Mouse (Mus musculus) layer of hippocampus, postnatal 25 days (tissue): ENCODE measurements around the gene Ppm1a. TPM values are rescaled to one million over a fixed set of nuclear protein-coding genes. Genes with fewer than 3 reads are reported as not detected.
A peak's percentile ranks its signal among the peaks of the same experiment; 100 is the strongest.

Experiments used
- DNase-seq, 2 experiments: peaks; one replicate each; pipeline ENCODE4 v3.0.0; 2022; ENCODE audit warnings: mixed read lengths in 2 of 2, low spot score in 1 of 2; ENCODE audit errors: extremely low spot score in 1 of 2
- total RNA-seq, 2 experiments: library from RNA; stranded (reverse); gene quantifications; 2 replicates each; pipeline ENCODE4 v1.2.3; 2021

Ppm1a gene
- total RNA-seq, result 100 to 1,000 TPM; 236 to 251 TPM

DNA sequence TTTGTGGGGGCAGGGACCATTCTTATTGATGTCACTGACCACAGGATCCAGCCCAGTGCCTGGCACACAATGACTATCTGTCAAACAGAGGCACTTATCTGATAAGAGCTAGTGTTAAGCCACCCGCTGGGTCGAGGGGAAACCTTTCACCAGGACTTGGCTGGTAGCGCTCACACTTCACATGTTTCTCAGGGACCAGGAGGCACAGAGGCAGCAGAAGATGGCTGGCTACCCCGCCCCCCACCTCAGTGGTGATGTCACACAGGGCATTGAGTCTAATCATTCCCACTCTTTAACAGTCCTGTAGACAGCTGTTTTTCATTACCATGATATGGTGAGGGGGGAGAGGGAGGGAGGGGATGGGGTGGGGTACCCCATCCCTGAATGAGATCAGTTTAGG, at the start of gene Ppm1a:
TSS of gene Ppm1a (plus strand) at position 370 of the 400 bp plus-strand sequence.
- no peak for DNase-seq

DNA sequence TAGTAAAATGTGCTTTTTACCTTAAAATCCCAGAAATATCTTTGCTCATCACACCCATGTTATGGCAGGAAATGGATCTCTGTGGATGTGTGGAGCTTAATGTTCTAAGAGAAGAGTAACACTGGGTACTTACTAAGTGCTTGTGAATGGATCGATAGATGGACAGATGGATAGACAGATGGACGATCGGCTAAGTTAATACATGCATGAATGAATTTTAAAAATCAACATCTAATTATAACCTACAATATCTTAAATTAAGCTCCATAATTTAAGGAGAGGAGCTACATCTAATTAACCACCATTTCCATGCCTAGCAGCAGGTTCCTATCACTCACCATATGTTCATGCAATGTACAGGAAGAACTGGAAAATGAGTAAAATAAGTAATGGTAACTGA, 47.3 kb upstream of the Ppm1a start:
- DNase-seq, result no peak

DNA sequence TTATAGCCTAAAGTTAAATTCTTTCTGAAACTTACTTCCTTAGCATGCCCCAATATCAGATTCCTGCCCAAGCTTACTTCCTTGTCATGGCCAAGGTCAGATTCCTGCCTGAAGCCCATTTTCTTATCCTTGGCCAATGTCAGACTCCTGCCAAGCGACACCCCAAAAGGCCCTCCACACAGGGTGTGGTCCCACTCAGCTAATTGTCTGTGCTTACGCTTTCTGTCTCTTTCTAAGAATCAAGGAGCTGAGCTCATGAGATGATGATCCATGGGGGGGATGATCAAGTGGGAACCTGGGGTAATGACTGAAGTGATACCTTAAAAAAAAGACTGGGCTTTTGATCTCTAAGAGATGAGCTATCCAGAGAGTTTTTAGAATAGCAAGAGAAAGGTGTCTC, 42.4 kb upstream of the Ppm1a start:
- DNase-seq, result no peak

DNA sequence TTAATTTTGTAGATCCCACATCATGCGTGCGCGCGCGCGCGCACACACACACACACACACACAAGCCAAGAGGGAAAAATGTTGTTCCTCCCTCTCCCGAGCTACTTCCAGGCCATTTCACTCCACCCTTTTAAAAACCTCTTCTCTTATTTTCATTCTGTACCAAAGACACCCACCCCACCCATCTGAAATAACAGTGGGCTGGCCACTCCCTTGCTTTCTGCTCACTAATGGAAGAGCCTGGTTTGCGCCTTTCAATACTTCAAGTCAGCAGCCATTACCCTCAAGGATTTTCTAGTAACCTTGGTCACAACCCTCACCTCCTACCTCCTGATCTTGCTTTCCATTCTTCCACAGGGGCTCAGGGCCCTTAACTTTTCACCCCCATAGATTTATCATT, 41.4 kb upstream of the Ppm1a start:
- no peak for DNase-seq

DNA sequence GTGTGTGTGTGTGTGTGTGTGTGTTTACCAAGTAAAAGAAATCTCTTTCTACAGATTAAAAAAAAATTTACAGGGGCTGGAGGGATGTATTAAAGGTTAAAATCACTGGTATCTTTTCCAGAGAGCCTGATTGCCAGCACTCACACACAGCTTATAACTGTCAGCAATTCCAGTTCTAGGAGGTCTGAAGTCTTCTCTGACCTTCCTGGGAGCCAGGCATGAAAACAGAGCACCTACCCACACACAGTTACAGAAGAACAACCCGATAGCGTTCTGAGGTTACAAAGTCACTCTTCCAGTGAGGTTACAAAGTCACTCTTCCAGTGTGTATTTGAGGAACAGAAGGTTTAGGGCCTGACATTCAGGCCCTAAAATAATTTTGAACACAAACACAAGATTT, 38.2 kb upstream of the Ppm1a start:
- no peak for DNase-seq

DNA sequence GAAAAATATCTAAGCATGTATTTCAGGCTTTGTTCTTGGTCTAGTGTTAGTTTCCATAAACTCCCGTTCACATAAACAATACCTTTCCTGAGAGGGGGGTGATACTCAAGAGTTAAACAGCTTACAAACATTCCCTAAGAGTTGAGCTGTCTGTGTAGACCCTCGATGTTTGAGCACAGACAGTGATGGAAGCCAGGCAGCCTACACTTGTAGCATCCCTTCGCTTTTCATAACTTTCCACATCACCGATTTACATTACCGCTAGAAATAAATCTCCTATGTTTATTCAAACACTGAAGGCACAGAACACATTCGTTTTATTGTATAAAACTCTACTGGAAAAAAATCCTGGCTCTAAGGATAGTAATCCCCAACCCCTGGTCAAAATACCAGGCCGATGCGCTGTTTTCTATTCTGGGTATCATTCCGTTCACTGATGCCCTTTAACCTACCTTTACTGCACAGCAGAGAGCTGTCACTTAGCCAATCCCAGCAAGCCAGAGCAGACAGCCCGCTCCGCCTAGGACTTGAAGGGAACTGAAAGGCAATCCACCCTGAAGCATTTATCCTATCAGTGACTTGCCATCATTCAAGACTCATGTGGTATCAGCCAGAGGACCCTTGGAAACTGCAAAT, 37.7 kb upstream of the Ppm1a start:
- DNase-seq, result no peak

DNA sequence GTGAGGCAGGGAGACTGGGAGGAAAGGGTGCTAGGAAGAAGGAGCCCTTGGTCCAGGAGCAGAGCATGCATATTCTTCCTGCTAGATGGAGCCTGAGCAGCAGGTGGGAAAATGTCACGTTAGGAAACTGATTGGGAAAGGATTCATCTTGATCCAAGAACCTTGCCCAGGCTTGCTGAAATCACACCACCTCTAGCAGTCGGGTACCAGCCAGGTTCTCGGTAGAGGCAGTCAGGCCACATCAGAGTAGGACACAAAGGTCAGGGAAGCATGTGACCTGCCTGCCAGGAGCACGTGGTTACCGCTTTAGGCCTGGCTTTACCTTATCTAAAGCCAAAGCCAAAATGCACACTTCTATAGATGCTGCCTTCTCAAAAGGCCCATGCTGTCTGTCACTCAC, 35.5 kb upstream of the Ppm1a start:
- no peak for DNase-seq

DNA sequence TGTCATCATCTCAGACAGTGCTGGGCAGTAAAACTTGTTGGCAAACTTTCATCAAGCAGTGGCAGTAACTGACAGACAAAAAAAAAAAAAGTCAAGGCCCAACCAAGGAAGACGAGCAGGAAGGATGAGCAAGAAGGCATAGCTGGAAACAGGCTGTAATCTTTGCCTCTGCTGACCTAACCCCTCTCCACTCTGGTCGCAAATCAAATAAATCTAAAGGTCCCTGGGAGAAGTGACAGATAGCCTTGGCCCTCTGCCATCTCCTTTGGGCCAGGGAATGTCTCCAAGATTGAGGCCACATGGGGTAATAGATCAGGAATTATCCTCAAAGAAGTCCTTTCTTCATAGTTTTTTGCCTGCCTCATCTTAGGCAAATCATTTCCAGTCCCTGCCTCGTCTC, 33.3 kb upstream of the Ppm1a start:
- no peak for DNase-seq

DNA sequence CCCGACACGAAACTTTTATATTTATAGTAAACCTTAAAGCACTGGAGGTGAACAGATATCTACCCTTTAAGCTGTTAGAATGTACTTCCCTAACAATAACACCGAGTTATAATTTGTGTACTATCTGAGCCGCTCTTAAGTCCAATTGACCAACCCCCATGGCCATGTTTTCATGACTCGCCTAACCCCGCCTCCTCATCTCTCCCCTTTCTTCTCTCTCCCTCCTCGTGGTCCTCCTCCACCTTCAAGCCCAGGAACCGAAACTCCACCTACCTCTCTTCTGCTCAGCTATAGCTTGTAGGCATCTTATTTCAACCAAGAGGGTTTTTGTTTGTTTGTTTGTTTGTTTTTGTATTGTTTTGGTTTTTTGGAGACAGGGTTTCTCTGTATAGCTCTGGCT, 30.2 kb upstream of the Ppm1a start:
- DNase-seq, result no peak

DNA sequence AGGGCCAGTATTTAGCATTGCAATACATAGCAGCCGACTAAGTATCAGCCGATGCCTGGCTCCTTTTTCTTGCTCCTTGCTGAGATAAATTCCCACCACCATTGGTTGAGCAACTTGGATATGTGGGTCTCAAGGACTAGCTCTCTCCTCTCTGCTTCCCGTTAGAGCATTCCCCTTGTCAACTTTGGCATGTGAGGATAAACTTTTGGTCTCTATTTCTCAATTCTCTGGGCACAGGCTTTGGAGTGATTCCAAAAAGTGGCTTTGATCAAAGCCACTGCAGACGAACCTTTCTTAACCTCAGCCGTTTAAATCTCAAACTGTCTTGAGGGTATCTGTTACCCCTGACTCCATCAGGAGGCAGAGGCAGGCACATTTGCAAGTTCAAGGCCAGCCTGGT, 29.6 kb upstream of the Ppm1a start:
- DNase-seq, result no peak

DNA sequence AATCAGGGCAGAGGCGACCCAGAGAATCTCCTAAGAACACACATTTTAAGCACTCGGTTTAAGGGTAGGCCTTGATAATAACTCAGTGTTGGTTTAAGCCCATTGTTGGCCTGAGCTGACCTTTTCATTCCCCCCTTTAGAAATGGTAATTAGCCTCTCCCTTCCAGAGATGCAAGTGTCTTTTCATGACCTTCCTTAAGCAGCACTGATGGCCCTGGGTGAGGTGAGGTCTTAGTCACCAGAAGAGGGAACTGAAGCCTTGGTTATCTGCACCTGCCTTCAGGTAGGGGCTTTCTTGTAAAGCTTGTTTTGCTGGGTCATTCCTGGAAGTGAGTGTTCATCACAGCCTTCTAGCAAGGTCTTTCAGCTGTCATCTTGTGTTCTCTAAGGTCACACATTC, 23.1 kb upstream of the Ppm1a start:
- DNase-seq, result no peak

DNA sequence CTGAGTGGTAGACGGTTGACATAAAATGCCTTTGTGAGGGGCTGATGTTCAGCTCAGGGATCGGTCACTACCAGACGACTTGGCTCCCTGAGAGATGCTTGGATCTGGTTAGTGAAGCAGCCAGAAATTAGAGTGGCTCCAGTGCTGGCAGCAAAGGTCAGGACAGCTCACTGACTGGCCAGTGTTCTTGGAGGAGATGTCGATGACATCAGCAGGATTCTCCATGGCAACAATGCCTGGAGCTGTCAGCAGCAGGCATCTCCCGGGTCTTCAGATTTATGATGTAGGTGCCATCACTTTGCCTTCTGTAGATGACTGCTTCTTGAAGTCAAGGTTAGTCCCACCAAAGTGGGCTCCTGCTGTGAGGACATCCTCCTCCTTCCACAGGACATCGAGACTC, 16.1 kb upstream of the Ppm1a start:
- no peak for DNase-seq

DNA sequence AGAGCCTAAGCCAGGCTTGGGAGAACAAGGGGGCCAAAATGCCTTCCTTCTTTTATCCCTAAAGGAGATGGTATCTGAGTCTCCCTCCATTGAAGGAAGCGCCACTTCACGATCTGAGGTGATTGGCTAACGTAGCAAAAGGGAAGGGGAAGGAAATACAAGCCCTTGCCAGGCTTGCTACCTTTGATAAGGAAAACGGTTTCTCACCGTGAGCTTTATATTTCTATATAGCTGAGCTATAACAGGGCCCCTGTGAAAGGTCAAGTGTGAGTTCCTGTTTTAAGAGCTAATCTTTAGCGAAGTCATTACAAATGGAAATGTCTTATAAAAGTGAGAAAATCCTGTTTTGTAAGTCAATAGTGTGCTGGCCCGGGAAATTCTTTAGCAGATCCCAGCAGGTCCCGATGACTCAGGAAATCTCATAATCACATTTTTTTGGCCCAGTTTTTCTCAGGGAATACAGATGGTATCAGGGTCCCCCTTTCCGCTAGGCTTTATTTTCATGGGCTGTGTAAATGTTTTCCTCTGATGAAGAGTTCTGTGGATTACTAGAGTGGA, 12.4 kb upstream of the Ppm1a start:
- DNase-seq, result no peak

DNA sequence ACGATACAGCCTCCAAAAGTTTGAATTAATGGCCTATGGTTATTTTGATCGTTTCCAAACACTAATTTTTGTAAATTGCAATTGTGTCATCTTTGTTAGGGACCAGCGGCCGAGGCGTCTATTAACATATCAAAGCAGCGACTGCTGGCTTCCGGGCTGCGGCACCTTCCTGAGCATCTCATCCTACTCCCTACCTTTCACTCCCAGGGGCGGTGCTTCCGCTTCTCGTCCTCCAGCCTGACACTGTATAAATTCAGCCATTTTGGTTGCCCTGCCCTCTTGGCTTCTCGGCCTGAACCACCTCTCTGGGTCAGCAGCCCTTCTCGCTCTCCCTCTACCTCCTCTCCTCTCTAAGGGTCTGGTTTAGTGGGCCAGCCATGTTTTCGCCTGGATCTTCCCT, 11.8 kb upstream of the Ppm1a start:
- no peak for DNase-seq

DNA sequence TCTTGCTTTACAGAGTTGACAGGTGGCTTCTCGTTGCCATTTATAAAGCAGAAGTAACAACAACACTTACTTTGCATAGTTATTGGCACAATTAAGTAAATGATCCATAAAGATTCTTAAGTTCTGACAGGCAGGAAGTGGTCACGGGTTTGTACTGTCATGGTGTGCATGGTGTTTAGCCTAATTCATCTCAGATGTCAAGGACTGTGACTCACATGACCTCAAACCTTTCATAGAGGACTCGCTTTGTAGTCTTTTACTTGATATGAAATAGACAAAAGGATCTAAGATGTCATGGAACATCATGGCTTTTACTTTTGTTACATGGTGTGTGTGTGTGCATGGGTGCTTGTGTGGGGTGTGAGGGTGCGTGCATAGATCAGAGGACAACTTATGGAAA, 8.9 kb upstream of the Ppm1a start:
- DNase-seq, result no peak

DNA sequence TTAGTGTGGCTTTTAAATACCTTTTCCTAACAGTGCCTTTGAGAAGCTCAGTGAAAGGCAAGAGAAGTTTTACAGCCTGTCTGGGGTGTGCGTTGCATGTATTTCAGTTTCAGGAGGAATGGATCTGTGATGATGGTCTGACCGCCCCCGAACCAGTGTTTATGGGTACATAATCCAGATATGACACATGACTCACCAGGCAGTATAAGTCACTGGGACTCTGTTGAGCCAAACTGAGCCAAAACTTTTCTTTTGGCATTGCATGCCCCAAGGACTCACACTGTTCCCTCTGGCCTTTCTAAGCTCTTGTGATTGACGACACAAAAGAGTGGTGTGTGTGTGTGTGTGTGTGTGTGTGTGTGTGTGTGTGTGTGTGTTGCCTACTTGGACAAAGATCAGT, 8.4 kb upstream of the Ppm1a start:
- DNase-seq, result no peak

DNA sequence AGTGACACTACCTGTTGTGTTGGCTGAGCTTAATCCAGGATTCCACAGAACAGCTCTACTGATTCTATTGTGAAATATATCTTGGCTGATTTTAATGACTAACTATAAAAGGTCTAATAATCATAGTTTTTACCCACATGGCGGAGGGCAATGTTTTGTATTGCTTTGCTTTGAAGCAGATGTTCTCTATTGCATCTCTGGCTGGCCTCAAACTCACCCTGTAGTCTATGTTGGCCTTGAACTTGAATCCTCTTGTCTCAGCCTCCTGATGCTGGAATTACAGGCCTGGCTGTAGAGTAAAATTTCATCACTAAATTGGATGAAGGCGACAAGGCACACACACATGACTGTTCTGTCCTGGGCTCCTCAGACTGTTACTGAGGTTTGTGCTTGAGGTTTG, 7.8 kb upstream of the Ppm1a start:
- no peak for DNase-seq

DNA sequence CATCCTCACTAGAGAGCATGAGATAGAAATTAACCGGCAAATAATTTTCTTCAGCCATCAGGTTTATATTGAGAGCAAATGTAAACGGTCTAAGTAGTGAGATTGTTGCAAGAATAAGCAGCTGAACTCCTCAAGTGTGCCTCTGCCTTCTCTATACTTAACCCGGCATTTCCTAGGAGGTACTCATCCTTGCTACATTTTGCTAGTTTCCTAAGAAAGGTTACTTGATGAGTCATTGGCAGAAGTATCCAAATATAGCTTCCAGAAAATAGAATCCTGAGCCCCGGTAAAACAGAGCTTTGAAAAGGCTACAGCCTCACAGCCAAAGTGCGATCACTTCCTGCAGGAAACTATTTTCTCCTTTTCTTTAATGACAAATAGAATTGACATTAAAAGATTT, 7.2 kb upstream of the Ppm1a start:
- DNase-seq, result no peak

DNA sequence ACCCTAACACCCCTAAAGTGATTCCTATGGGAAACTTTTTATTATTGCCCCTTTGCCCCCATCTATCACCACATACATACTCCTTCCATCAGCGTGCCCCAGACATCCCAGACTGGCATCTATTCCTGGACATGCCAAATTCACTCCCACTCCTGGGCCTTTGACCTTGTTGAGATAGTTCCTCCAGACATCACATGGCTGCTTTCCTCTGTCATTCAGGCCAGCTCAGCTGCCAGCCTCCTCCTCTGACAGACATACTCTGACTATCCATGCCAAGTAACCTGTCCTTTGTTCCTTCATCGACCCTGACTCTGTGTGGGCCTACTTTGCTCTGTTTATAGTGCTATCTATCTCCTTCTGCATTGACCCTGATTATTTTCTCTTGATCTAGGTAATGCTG, 6.6 kb upstream of the Ppm1a start:
- DNase-seq, result no peak

DNA sequence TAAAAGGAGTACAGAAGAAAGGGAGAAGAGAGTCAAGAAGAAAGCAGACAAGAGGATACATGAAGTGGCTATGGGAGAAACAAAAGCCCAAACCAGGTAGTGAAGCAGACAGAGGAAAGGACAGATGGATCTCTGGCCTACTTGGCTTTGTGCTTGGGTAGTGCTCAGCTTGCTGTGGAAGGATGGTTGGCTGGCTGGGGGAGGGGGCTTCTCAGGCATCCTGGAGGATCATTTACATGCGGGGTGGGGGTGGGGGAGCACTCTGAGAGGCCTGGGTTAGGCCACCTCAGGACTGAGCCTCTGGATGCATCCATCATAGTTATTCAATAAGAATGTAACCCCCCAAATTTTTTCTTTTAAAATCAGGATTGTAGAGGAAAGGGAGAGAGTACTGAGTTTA, 341 bp downstream of the Ppm1a start:
- DNase-seq, result no peak

DNA sequence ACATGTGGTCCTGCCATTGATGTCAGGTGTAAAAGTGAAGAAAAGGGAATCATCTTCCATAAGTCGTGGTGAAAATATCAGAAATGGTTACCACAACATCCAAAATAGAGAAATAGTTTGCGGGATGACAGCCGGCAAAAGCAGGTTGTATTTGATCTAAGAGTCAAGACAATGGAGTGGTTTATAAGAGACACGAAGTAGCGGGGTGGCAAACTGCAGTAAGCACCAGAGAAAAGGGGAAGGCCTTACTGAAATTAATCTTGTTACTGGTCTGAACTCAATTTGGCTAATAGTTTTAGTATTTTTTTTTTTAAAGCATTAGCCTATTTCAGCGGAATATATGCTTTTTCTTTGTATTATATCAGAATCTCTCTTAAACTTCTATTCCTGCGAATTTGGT, 2.7 kb downstream of the Ppm1a start:
- DNase-seq, result no peak

DNA sequence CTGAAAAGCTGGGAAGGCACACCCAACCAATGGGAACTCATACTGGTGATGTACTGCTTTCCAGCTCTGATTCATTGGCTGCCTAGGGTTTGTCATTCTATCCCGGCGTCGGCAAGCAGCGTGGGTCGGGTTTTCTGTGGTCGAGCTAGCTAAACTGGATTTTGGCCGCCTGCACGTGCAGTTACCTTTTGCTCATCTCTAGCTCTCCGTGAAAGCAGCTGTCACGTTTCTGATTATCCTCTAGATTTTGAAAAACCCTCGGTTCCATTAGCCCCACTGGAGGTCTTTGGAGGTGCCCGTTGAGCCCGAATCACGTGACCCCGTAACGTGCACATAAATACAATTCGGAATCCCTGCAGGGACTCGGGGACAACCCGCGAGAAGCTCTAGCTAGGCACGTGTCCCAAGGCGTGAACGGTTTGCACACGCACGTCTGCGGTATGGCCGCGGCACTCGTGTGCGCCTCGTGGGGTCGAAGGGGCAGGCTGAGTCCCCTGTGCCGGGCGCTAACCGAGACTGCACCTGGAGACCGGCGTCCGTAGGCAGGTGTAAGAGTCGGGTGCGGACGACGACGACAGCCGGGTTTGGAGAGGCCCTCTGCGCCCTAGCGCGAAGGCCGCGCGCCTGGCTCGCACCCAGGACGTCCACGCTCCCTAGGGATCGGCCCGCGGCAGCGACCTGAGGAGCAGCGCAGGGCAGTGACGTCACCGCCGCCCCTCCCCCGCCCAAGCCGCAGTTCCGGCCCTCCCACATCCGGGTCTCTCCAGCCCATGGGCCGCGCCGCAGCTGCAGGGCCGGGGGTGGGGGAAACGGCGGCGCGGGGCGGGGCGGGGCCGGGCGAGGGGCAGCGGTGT, 3.3 kb downstream of the Ppm1a start:
- peak; percentile 92 to 93 for DNase-seq
